Mouse (Mus musculus) small intestine, adult 2 months (tissue): ENCODE data around the gene Cblc. TPM values are rescaled to one million over a fixed set of nuclear protein-coding genes. Genes with fewer than 3 reads are reported as not detected.
A peak's percentile ranks its signal among the peaks of the same experiment; 100 is the strongest.

Experiments
- H3K27ac ChIP-seq: fragments of 200-500 bp; 2 replicates; pipeline ENCODE4 v1.5.1; 2012; ENCODE audit warnings: low read depth, low read length, control low read depth, inconsistent platforms; ENCODE audit not compliant: insufficient read depth
- H3K27me3 ChIP-seq: fragments of 200-500 bp; 2 replicates; pipeline ENCODE4 v1.6.1; 2012; ENCODE audit warnings: mild to moderate bottlenecking, moderate library complexity, low read length, inconsistent platforms; ENCODE audit not compliant: control insufficient read depth, insufficient read depth
- H3K36me3 ChIP-seq: fragments of 200-500 bp; 2 replicates; pipeline ENCODE4 v1.6.1; 2012; ENCODE audit warnings: mild to moderate bottlenecking, low read length, control low read depth, inconsistent platforms; ENCODE audit not compliant: control insufficient read depth, insufficient read depth
- H3K4me1 ChIP-seq: fragments of 200-500 bp; 2 replicates; pipeline ENCODE4 v1.6.1; 2012; ENCODE audit warnings: low read length, inconsistent platforms, mixed read lengths; ENCODE audit not compliant: control insufficient read depth, insufficient read depth, insufficient read length
- H3K4me3 ChIP-seq: fragments of 200-500 bp; 2 replicates; pipeline ENCODE4 v1.5.1; 2012; ENCODE audit warnings: low read depth, mild to moderate bottlenecking, control low read depth, inconsistent platforms, low read length, moderate library complexity
- CTCF ChIP-seq: fragments of 200-500 bp; IDR thresholded peaks from 2 replicates; pipeline ENCODE4 v1.5.1; 2012; ENCODE audit warnings: low read depth, mild to moderate bottlenecking, control low read depth, inconsistent platforms, low read length, moderate library complexity, mixed read lengths; ENCODE audit not compliant: insufficient replicate concordance, insufficient read length; ENCODE audit errors: extremely low read depth
- POLR2A ChIP-seq: fragments of 200-500 bp; IDR thresholded peaks from 2 replicates; pipeline ENCODE4 v1.6.1; 2012; ENCODE audit warnings: low read depth, mild to moderate bottlenecking, control low read depth, inconsistent platforms, low read length, moderate library complexity
- WGBS: fragments of 180-500 bp; shearing (Covaris S2); methylation state at CpG from one replicate; pipeline ENCODE4 v1.1.7; 2018; 5-methylcytosine and 5-hydroxymethylcytosine counted together
- polyA plus RNA-seq: library from polyadenylated mRNA; depleted of rRNA; stranded (reverse); fragments of >200 nt; gene quantifications from 2 replicates; pipeline ENCODE4 v1.2.3, GENCODE M21; 2012

The Cblc gene
- polyA plus RNA-seq, 1 experiment, result 145 TPM

DNA sequence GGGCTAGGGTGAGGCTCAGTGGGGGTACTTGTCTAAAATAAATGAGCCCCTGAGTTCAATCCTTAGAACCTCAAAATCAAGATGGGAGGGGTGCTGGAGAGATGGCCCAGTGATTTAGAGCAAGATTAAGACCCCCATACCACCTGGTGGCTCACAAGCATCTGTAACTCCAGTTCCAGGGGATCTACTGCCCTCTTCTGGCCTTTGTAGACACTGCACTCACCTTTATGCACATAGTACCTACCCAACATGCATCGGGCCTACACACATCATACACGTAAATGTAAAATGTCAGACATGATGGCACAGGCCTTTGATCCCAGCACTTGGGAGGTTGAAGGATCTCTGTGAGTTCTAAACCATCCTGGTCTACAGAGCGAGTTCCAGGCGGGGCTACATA is 14.0 kb downstream of the Cblc start:
- H3K4me3 ChIP-seq, result no peak overlapping the region
- H3K36me3 ChIP-seq, result peaks cover 49% of the 10 kb centered on the region
- H3K27ac ChIP-seq, result no peak overlapping the region
- peaks cover 9% of the 10 kb centered on the region for H3K4me1 ChIP-seq
- TF ChIP-seq POLR2A, result no peak
- peak; percentile 42; the same call in 1 of the 2 replicates for TF ChIP-seq CTCF
- WGBS, result 98% methylated on average over 4 of the region's 4 CpGs
- no peaks in the 10 kb centered on the region for H3K27me3 ChIP-seq

DNA sequence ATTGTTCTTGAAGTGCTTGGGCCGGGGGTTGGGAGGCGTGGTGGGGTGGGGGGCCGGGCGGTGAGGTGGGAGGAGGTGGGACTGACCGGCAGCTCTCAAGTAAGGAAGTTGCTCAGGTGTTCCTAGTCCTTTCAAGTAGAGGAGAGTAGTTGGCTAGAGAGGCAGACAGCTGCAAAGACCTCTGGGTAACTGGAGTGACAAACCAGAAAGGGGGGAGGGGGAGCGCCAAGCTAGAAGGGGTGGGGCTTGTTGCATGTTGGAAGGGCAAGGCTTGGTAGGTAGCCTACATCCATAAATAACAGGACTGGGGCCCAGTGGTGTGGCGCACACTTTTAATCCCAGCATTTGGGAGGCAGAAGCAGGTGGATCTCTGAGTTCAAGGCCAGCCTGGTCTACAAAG is 14.9 kb downstream of the Cblc start:
- Histone ChIP-seq H3K4me1 (peaks cover 9% of the 10 kb centered on the region), H3K27ac (no peak overlapping the region), H3K27me3 (no peaks in the 10 kb centered on the region), H3K36me3 (peaks cover 44% of the 10 kb centered on the region), H3K4me3 (no peak overlapping the region)
- 92% methylated on average over 7 of the region's 7 CpGs for WGBS
- TF ChIP-seq POLR2A, result no peak
- TF ChIP-seq CTCF, result no peak

GRCm38 (mm10) chr7:19779903-19780302 is 16.7 kb downstream of the Cblc start:
- Histone ChIP-seq H3K27ac (no peak overlapping the region), H3K27me3 (no peaks in the 10 kb centered on the region), H3K4me1 (peaks cover 1% of the 10 kb centered on the region; the same call in 1 of the 2 replicates), H3K36me3 (peaks cover 40% of the 10 kb centered on the region), H3K4me3 (no peak overlapping the region)
- 88% methylated on average over 4 of the region's 4 CpGs for WGBS
- peak; percentile 36; the same call in 1 of the 2 replicates for TF ChIP-seq CTCF
- TF ChIP-seq POLR2A, result no peak

GRCm38 (mm10) chr7:19778645-19779044 is 18.0 kb downstream of the Cblc start:
- Histone ChIP-seq H3K36me3 (peaks cover 32% of the 10 kb centered on the region), H3K4me3 (no peak overlapping the region), H3K27ac (no peak overlapping the region), H3K4me1 (no peaks in the 10 kb centered on the region), H3K27me3 (no peaks in the 10 kb centered on the region)
- WGBS, result 46% methylated on average over 8 of the region's 8 CpGs
- TF ChIP-seq CTCF (no peak), POLR2A (no peak)

DNA sequence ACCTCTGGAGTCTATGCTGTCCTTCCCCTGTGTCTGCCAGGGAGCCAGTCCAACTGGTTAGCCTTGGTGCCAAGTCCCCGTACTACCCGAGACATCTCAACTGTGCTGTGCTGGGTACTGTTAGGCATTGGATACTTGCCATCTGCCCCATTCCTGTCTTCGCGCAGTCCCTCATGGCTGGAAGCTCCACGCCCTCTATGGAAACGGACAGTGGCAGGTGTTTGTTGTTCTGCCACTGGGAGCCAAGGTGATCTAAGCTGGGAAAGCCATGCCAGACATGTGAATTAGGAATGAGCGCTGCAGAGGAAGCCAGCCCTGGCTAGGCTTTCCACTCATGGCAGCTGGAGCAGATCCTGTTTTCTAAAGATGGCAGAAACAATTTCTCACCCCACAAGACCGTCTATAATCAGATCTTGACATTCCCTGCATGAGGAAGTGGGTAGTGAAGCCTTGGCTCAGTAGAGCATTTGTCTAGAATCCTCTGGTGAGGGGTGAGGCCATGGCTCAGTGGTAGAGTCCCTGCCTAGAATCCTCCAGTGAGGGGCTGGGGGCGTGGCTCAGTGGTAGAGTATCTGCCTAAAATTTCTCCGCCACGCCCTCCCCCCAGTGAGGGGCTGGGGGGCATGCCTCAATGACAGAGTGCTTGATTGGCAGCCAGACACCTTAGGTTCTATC is 19.4 kb downstream of the Cblc start:
- no peaks in the 10 kb centered on the region for H3K27me3 ChIP-seq
- no peak for TF ChIP-seq POLR2A
- TF ChIP-seq CTCF, result no peak
- H3K4me1 ChIP-seq, result no peaks in the 10 kb centered on the region
- peaks cover 21% of the 10 kb centered on the region for H3K36me3 ChIP-seq
- 39% methylated on average over 11 of the region's 11 CpGs for WGBS
- H3K27ac ChIP-seq, result no peak overlapping the region
- H3K4me3 ChIP-seq, result no peak overlapping the region

DNA sequence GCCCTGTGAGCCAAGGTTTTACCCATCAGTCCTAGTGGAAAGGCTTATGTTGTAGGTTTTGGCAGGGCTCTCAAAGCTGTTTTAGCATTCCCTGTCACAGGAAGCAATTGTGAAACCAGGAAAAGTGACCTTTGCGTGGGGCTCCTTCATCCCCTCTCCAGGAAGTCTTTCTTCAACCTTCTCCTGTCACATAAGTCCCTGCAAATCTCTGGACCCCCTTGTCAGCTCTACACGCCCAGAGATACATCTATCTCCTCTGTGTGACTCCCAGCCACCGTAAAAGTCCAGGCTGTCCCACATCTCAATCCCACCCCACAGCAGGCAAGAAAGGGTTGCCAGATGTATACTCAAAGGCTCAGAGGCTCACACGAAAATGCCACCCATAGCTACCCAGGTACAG is 24.9 kb downstream of the Cblc start:
- peaks cover 6% of the 10 kb centered on the region for H3K4me1 ChIP-seq
- TF ChIP-seq CTCF, result no peak
- H3K4me3 ChIP-seq, result no peak overlapping the region
- H3K36me3 ChIP-seq, result no peaks in the 10 kb centered on the region
- no peak overlapping the region for H3K27ac ChIP-seq
- H3K27me3 ChIP-seq, result no peaks in the 10 kb centered on the region; the same call in 1 of the 2 replicates
- WGBS, result 73% methylated on average over 4 of the region's 4 CpGs

DNA sequence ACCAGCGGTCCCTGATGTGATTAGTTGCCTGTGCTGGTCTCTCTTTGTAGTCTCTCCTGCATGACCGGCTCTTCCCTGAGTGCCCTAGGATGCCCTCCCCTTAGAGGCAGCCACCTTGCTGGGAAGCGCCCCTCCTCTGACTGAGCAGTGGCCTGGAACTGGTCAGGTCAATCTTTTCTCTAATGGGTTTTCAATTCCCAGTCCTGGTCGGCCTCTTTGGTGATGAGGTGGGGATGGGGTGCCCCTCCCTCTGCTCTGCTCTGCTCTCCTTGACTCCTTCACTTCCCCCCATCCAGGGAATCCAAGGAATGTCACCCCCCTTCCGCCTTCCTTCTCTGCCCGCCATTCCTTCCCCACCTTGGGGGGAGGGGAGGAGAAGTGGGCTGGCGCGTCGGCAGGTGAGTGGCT is 25.6 kb downstream of the Cblc start, which contains the start of gene Bcam:
Gene Bcam (minus strand): TSS at position 33 of the 408 bp plus-strand sequence.
- WGBS, result 24% methylated on average over 9 of the region's 9 CpGs
- no peak for TF ChIP-seq CTCF
- no peak for TF ChIP-seq POLR2A

More for the DNA sequence above, 25.6 kb downstream of the Cblc start, which contains the start of gene Bcam:
- Histone ChIP-seq H3K4me1 (peaks cover 6% of the 10 kb centered on the region), H3K27ac (no peak within 1 kb of the TSS), H3K27me3 (no peaks in the 10 kb centered on the region; the same call in 1 of the 2 replicates), H3K36me3 (no peaks in the 10 kb centered on the region), H3K4me3 (peak within 1 kb of the TSS; percentile 59)
